Mouse (Mus musculus): ENCODE results near the gene C9orf72.

Gene C9orf72

GRCm38 (mm10) chr4:35177926-35178645, 47.9 kb downstream of the C9orf72 start:
- no peak for DNase-seq (ENCODE audit: low spot score)

GRCm38 (mm10) chr4:35175566-35175965, 50.4 kb downstream of the C9orf72 start:
- DNase-seq (ENCODE audit: low spot score) = no peak

GRCm38 (mm10) chr4:35173551-35173950, 52.4 kb downstream of the C9orf72 start:
- DNase-seq (ENCODE audit: low spot score) = no peak

GRCm38 (mm10) chr4:35172471-35172870, 53.5 kb downstream of the C9orf72 start:
- no peak for DNase-seq (ENCODE audit: low spot score)

DNA sequence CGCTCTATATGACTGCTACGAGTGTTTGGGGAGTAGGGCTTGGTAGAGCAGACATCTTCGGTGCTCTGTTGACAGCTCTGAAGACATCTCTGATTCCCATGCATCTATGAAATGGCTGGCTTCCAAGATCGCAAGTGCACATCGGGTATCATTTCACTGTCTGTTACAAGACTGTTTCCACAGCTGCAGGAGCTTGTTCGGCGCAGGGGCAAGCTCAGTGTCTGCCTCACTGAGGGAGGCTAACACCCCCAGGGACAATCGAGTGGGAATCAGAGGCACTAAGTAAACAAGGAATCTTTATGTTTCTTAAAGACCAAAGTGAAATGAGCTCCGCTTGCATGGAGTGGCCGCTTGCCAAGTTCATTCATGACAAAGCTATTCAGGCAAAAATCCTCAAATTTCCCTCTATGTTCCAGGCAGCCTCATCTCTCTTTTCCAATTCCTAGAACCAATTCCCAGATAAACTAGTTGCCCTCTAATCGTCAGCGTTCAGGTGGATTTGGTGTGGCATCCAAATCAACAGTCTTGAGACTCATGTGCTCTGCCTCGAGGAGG, 56.3 kb downstream of the C9orf72 start:
- DNase-seq (ENCODE audit: low spot score) = no peak

GRCm38 (mm10) chr4:35167855-35168254, 58.1 kb downstream of the C9orf72 start:
- DNase-seq (ENCODE audit: low spot score) = no peak

- DNase-seq (ENCODE audit: low spot score) = no peak
Observed at GRCm38 (mm10) chr4:35165947-35166346, 60.0 kb downstream of the C9orf72 start.

DNA sequence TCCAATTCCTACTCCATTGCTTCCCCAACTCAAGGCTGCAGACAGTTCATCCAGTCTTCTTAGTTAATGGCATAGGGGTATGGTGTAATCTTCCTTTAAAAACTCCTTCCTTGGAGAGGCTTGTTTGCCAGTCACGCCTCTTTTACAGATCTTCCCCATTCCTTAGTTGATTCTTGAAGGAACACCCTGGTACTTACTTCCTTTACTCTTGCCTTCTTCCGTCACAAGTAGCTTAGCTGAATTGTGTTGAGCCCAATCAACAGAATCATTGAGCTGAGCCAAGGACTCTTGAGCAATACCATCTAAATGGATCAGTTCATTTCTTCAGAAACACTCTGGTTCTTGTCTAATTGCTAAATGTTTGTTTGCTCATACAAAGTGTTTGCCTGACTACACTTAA, 60.7 kb downstream of the C9orf72 start:
- DNase-seq (ENCODE audit: low spot score) = no peak

DNA sequence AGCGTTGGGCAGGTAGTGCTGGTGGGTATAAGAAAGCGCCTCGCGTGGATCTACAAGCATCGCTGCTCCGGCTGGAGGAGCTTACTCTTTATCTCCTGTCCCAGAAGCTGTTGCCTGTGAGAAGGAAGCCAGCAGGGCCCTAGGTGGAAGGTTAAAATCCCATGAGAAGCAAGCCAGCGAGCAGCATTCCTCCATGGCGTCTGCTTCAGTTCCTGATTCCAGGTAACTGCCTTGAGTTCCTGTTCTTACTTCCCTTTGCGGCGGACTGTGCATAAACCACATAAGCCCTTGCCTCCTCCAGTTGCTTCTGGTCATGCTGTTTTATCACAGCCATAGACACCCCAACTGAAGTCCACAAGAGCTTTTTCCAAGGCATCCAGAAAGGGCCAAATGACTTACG, 68.2 kb downstream of the C9orf72 start:
- no peak for DNase-seq (ENCODE audit: low spot score)

DNA sequence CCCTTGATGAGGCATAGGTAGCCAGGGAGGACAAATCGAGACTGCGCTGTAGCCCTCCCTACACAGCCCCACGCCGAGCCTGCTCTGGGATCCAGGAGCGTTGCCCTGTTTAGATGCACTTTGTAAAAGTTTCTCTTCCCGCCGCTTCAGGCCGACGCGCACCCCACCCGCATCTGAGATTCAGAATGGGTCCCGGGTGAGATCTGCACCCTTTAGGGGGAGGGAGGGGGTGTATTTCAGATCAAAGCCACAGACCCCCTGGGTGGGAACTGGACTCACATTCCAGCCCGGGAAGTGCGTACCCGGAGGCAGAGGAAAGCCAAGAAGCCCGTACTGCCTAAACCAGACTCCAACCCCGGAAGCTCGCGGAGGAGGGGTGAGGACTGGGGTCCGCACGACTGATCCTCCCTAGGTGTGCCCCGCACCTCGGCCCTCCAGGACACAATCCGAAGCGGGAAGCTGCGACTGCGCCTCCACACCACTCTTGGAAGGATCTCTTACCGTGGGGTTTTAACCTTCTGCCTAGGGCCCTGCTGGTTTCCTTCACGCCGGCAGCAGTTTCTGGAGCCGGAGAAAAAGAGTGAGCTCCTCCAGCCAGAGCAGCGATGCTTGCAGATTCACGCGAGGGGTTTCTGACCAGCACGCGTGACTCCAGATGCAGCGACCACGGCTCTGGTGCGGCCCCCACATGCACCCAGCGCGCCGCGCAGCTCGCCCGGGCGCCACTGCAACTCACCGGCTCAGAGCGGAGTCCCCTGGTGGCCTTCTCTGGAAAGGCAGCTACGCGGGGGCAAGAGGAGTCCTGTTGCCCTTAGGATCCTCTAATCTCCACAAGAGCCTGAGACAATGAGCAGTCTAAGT, 69.0 kb downstream of the C9orf72 start, which contains the start of gene Mob3b:
Mob3b (minus strand) TSS at position 734 of the 861 bp plus-strand sequence.
- peak; percentile 89 for DNase-seq (ENCODE audit: low spot score)

DNA sequence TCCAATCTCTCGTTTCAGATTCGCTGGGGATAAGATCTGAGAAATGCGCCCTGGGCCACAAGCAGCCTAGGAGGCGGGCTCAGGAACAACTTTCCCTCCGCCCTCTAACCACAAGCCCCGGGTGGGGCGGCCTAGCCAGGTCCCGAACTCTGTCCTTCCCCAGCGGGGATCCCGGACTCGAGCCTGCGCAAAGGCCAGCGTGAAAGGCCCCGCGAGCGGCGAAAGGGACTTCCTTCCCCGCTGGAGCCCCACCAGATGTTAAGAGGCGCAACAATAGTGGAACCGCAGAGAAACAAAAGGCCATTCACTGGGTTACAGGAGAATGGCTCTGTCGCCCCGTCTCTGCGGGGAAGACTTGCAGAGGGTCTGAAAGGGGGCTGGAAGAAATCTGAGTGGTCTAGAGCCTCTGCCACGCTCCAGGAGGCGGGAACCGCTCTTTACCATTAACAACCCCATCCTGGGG, 69.8 kb downstream of the C9orf72 start:
- DNase-seq (ENCODE audit: low spot score) = peak; percentile 75

GRCm38 (mm10) chr4:35155132-35155922, 70.6 kb downstream of the C9orf72 start:
- DNase-seq (ENCODE audit: low spot score) = peak; percentile 65

- no peak for DNase-seq (ENCODE audit: low spot score)
Observed at GRCm38 (mm10) chr4:35154051-35154450, 71.9 kb downstream of the C9orf72 start.

- no peak for DNase-seq (ENCODE audit: low spot score)
Observed at GRCm38 (mm10) chr4:35151756-35152155, 74.2 kb downstream of the C9orf72 start, which contains the start of gene Ifnk. Gene Ifnk (plus strand): TSS chr4:35152056.

DNA sequence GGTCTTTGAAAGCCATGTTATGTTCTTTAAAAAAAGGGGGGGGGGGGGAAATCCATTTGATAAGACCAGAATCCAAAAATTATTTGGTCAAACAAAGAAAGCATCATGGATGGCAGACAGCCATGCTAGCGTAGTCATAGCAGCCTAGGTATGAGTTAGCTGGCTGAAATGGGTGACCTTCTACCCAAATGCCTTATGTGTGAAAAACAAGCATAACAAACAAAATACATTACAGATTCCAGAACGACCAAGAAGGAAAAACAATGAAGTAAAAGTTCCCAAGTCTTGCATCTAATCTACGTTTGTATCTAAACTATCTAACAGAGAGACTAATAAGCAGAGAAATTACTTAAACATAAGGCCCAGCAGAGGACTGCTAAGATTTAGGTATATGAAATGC, 75.3 kb downstream of the C9orf72 start:
- no peak for DNase-seq (ENCODE audit: low spot score)

- no peak for DNase-seq (ENCODE audit: low spot score)
Observed at GRCm38 (mm10) chr4:35148326-35148725, 77.6 kb downstream of the C9orf72 start.

- DNase-seq (ENCODE audit: low spot score) = no peak
Observed at GRCm38 (mm10) chr4:35146597-35146996, 79.4 kb downstream of the C9orf72 start.

DNA sequence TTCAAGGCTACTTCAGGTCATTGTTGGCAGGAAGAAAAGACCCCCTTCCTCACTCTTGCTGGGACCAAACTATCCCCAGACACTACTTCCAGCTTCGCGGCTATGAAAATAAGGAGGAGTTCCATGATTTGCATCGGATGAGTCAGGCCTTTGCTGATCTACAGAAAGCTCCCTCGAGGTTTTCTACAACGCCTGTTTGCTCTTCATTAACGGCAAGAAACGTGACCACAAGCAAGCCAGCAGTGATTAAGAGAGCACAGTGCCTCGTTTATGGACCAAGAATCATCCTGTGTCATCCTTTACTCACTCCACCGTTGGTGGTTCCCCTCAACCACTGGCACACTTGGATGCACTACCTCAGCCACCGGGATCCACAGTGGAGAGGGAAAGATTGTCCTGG, 80.2 kb downstream of the C9orf72 start:
- DNase-seq (ENCODE audit: low spot score) = no peak

GRCm38 (mm10) chr4:35143472-35144102, 82.4 kb downstream of the C9orf72 start:
- DNase-seq (ENCODE audit: low spot score) = no peak
